Mouse (Mus musculus): Measurements from ENCODE around the gene Macrod1.

Macrod1 gene

DNA sequence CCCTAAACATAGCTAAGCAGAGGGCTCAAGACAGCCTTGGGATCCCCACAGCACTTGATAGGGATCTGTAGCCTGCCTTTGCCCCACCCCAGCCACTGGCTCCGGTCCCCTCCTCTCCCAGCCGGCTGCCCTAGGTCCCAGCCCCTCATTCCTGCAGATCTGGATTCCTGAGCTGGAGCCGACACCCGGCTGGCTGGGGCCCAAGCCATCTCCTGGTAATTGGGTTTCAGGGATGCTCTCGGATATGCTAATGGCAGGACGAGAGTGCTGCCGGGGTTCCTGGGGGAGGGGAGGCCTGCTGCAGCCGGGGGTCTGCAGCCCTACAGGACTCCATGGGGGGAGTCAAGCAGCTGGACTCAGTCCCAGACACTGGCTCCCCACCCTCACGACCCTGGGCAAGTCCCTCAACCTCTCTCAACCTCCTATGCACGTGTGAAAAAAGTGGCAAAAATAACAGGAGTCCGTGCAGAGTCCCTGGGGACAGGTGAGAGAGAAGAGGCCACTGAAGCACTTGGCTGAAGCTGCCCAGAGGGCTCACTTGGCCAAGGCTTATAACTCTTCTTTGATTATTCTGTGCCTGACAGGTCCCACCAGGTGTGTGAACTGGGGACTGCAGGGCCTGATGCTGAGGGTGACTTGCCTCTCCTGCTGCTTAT, 119.6 kb downstream of the Macrod1 start:
- no peak for DNase-seq

DNA sequence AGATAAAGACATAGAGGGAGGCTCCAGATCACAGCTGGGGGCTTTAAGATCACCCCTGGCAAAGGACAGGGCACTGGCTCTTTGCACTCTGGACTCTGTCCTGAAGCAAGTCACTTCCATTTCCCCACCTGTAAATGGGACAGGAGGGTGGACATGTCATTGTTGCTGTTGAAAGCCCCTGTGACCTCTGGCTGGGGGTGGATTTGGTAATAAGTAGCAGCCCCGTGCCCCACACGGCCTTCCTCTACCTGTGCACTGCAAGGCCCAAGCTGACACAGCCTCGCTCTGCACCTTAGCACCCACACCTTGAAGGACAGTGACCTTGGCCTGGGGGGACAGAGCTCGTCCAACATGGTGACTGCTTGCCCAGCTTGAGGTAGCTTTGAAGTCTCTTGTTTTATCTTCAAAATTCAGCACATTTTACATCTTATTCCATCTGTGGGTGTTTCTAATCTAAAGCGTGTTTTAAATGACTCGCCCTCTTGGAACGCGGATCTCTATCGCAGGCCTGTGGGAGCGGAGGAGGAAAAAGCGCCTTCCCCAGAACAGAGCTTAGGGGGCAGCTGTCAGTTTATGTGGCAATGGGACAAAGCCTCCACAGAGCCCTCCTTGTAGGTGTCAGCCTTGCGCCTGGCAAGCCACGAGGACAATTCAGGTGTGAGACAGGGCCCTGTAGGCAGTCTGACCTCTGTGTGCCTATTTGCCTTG, 121.3 kb downstream of the Macrod1 start:
- DNase-seq = no peak

DNA sequence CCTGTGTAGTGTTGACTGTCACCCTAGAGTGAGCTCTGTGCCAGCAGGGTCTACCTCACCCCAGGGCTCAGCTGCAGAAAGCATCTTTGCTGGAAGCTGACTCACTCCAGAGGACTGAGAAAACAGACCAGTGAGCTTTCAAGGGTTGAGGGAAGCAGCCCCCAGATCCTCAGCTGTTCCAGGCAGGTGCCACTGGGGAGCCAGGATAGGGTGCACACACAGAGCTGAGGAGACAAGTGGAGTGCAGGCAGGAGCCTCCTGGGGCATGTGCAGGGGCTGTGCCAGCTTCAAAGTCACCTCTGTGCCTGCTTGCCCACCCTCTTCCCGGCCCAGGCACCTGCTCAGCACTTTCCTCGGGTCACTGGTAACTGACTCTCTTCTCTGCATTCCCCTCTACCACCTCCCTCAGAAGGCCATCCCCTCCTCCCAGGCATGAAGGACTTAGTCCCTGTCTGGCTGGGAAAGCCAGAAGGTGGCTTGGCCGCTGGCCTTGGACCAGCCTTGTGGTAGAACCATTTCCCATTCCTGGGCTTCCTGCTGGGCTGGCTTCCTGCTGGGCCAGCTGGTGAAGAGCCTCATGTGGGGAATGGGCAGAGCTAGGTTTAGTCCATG, 122.3 kb downstream of the Macrod1 start:
- peak; percentile 79 to 90 for DNase-seq

DNA sequence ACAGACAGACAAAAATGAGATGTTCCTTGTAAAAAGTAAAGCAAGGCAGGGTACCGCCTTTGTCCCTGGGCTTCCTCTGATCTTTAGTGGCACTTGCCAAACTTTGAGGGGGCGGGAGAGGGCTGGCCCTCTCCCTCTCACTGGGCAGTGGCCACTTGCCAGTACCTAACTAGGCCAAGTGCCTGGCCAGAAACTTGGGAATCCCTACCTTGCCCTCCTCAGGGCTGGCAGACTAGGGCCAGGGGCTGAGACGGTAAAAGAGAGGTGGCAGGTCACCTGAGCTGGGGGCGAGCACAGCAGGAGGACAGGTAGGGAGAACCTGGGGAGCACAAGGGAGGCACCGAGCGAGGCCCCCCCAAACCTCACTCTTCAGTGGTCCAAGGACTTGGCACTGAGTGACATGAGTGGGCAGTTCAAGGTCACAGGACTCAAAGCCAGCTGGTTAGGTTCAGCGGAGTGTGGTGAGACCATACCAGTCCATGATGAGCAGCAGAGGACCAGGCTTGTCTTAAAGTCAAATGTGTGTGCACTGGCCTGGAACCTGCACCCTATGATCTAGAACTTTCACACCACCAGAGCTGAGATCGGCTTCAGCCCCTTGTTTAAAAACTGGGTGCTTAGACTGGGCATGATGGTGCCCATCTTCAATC, 124.3 kb downstream of the Macrod1 start:
- peak; percentile 83 to 91 for DNase-seq

DNA sequence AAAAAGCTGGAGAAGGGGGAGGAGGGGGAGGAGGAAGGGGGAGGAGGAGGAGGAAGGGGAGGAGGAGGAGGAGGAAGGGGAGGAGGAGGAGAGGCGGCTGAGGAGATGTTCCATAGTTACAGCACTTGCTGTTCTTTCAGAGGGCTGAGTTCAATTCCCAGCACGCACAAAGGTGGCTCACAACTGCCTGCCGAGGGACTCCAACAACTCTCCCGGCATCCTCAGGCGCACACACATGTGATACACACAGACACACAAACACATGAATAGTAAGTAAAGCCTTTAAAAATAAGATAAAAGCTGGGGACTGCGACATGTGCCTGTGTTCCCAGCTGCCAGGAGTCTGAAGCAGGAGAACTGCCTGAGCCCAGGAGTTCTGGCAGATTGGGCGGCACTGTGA, 124.9 kb downstream of the Macrod1 start:
- no peak for DNase-seq

DNA sequence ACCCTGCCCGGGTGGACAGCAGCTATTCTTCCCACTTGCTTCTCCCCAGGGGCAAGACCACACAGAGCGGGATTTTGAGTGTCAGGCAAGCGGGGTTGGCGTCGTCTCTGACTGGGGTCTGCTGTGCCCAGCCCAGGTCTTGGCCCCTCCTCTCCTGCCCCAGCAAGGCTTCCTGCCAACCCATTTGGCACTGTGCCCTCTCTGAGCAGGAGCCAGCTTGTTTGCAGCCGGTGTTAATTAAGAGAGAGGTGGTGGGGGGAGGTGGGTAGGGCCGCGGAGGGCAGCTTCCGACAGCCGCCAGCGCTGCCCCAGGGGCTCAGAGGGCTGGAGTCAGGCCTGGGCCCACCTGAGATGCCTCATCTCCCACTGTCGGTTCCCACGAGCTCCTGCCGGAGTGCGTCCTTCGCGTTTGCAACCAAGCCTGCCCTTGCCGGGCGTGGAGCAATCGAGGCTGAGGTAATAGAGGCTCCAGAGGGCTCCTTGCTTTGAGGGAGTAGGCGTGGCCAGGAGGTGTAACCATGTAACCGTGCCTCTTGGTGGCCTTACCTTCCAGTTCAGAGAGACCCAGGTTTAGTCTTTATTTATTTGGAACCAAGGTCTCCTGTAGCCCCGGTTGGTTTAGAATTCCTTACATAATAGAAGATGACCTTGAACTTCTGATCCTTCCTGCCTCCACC, 125.8 kb downstream of the Macrod1 start:
- DNase-seq = peak; percentile 97

DNA sequence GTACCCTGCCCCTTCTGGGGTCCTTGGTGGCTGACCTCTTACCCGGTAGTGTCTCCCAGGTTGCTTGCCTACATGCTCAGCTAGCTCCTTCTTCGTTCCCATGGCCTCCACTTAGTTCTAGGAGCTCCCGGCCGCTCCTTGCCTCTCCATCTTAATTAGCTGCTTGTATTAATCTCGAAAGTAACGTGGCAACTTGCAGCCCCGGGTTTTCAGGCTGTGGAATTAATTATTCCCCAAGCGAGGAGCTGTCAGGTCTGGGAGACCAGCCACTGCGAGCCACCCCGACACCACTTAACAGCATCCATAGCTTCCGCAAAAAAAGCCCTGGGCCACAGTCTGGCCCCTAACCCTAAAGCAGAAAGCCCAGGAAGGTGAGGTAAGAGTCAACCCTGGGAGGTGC, 126.8 kb downstream of the Macrod1 start:
- no peak for DNase-seq

DNA sequence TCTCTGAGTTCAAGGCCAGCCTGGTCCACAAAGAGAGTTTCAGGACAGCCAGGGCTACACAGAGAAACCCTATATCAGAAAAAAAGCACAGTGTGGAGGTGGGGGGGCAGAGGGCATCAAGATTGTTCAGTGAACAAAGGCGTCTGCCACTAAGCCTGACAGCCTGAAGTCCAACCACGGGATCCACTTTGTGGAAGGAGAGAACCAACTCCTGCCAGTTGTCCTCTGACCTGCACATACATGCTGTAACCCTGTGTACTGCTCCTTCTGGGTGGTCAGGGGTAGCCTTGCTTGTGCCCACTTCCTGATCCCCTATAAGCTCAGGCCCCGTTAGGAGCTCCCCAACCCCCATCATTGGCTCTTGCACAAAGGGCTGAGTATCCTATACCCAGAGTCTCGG, 128.4 kb downstream of the Macrod1 start:
- DNase-seq = no peak

DNA sequence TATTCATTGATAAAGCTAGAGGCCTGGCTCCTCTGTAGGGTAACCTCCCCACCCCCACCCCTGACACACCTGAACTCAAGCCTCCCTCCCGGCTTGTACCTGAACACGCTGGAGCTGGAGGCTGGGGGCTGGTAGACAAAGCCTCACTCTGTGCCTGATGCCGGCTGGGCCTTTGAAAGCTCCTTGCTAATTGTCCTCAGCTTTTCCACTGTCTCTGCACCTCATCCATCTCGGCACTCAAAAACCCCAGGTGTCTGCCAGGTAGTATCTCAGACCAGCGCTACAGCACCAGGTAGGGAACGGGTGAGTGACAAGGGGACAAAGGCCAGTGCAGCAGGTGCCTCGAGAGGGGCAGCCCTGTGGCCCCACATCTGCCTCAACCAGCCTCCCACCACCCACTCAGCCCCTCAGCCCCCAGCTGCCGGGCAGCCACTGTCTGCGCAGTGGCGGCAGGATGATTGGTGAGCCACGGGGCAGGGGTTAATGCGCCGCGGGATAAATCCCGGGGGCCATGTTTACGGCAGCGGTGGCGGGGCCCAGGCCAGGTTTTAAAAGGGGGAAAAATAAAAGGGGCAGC, 129.2 kb downstream of the Macrod1 start:
- DNase-seq = no peak

DNA sequence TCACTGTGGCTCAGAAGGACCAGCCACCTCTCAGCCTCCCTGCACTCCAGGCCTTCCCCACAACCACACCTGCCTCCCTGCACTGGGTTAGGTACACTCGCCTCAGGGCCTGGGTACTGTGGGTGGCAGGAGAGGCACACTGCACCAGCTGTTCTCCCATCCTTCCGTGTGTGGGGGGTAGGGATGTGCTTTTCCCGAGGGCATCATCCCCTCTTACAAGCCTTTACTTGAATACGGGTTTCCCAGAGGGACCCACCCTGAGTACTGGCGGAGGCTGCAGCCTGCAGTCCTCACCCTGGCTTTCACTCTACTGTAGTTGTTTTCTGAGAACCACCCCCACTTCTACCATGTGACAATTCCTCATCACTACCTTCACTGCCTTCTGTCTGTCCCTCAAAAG, 130.5 kb downstream of the Macrod1 start:
- no peak for DNase-seq

DNA sequence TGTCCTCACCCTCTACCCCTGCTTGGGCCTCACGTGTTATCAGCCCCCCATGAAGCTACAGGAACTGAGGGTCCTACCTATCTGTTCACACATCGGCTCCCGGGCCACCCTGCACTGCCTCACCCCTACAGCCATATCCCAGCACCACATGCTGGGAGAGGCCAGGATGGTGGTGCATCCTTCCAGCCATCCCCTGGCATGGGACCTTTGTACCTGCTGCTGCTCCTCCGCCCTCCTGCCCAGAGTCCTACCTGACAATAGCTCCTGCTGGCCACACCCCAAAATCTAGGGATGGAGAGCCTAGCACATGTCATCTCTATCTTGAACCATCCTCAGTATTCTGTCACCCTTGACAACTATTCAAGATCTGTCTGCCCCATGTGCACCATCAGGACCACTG, 132.4 kb downstream of the Macrod1 start:
- no peak for DNase-seq

DNA sequence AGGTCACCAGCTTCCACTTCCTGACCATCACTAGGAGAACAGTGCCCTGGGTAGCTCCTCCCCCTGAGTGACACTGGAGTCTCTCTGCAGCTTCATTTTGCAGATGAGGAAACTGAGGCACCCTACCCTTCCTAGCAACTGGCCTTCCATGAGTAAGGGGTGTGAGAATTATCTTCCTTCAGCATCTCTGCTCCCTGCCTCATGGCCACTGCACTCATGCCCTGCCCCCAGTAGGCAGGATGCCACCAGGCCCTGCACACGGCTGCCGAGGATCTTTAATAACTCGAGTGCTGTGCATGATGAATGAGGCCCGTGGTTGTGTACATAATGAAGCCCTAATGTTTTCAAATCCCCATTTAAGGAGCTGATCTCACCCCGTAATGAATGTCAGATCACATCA, 134.4 kb downstream of the Macrod1 start:
- DNase-seq = no peak

DNA sequence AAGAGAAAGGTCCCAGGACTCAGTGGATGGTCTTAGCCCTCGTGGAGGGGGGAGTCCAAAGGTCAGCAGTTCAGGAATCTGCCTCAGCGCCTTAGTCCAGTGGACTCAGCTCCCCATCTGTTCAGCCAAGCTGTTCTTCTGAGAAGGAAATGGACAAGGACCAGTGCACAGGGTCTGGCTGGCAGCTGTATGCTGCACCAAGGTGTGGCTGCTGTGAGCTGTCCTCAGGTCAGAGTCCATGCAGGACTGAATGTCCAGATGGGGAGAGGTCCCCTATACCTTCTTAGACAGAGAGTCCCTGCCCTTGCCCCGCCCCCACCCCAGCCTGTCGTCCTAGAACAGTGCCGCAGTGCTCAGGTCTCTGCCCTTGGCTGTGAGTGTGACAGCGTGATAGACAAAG, 135.0 kb downstream of the Macrod1 start:
- peak; percentile 89 to 94 for DNase-seq

DNA sequence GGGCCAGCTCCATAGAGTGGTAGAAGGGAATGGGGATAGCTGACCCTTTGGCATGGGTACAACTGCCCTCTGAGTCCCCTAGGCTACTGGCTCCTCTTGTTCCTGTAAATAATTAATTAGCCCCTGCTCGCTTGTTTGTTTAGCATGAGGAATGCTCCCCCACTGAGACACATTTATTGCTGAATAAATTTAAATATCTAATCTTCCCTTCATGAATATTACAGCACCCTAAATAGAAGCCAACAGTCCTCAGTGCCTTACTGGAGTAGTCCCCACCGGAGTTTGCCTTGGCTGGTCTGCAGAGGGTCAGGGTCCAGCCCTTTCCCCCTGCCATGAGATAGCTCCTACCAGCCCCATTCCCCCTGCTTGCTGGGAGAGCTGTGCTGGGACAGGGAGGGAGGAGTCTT, 136.0 kb downstream of the Macrod1 start:
- DNase-seq = peak; percentile 88 to 95

DNA sequence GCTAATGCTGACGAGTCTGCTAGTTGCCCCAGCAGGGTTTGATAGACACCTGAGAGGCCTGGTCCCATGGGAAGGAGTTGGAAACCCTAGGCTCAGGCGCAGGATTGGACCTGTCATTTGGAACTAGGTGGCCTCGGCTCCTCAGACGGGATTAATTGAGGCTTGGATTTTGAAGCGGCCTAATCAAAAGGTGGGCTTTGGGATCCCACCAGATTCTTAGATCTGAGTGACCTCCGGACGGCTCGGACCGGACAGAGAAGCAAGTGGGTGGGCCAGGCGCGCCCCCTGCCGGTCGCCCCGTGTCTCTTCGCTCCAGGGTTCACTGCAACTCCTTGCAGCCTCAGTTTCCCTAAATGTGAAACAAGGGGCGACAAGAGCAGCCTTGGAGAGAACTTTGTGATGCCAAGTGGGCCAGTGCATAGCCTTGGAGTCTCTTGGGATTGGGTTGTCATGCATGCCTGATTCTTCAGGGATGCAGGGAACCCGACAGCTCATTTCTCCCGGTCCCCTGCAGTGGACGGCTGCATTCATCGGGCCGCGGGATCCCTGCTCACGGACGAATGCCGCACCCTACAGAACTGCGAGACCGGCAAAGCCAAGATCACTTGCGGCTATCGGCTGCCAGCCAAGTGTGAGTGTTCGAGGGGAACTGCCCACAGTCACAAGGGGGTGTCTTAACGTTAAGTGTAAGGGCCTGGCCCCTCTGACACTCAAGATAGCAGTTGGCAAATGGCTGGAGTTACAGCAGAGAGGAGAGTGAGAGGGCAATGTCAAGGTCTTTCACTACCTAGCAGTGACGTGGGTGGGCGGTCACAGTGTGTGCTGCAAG, 139.5 kb downstream of the Macrod1 start:
- DNase-seq = peak; percentile 69 to 74

DNA sequence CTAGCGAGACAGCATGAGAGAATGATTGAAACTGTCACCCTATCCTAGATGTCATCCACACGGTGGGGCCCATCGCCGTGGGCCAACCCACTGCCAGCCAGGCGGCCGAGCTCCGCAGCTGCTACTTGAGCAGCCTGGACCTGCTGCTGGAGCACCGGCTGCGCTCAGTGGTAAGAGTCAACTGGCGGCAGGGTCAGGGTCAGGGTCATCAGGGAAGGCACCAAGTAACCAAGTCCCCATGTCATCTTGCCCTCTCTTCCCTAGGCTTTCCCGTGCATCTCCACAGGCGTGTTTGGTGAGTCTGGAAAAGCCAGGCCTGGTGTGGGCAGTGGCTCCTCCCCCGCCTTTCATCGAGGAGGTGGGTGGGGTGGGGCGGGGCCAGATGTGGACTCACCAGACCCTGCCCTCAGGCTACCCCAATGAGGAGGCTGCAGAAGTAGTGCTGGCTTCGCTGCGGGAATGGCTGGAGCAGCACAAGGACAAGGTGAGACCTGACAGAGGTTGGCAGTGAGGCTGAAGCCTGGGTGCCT, 140.2 kb downstream of the Macrod1 start:
- peak; percentile 62 to 71 for DNase-seq

DNA sequence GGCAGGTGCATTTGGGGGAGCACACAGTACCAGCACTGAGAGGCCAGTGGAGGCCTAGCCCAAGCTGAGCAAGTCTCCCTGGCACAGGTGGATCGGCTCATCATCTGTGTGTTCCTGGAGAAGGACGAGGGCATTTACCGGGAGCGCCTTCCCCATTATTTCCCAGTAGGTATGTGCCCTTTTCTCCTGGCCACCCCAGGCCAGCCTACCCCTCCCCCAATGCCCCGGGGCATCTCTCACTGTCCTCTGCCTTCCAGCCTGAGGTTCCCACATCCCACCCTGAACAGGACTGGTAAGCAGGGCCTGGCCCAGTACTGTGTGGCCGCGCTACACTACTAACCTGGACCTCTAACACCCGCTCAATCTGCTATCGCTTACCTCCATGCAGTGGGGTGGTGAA, 140.8 kb downstream of the Macrod1 start:
- DNase-seq = no peak

DNA sequence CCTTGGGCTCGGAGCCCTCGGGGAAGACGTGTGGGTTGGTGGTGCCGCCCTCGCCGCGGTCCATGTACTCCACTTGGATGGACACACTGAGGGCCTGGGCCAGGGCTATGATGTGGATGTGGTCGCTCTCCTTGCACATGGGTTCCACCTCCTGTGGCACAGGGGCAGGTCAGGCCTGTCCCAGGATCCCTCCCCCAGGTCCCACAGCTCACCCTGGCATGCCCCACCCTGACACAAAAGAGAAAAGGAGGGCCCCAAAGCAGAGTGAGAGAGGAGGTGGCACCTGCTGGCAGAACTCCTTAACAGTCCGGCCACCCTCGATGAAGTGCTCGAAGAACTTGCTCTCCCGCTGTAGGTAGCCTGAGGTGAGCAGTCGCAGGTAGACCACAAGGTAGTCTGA, 142.5 kb downstream of the Macrod1 start:
- no peak for DNase-seq

DNA sequence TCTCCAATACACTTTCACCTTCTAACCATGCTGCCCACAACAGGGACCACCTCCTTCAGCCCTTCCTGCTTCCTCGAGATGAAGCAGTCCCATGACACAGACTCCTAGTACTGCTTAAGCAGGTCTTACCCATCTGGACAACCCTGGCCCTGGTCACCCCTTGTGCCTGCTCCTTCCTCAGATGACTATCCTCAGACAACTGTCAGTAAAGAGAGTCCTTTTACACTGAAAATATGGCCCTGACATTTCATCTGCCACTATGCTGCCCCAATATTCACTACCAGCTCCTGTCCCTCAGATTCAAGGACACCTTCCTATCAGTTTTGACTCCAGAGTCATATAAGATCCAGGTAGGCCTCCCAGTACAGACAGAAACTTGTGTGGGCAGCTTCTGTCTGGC, 143.8 kb downstream of the Macrod1 start:
- DNase-seq = no peak

DNA sequence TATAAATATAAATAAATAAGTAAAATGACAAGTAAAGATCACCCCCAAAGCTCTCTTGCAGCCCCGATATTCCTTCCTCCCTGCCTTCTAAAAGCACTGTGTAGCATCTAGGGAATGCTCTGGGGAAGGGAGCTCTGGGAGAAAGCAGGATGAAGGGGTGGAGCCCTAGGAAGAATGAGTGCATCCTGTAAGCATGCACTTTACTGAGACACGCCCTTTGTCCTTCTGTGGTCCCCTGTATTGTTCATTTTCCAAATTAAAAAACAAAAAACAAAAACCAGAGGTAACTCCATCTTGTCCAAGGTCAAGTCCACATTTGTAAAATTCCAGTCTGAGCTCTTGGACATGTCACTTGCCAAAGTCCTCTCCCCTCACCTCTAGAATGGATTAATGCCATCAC, 148.3 kb downstream of the Macrod1 start:
- no peak for DNase-seq

DNA sequence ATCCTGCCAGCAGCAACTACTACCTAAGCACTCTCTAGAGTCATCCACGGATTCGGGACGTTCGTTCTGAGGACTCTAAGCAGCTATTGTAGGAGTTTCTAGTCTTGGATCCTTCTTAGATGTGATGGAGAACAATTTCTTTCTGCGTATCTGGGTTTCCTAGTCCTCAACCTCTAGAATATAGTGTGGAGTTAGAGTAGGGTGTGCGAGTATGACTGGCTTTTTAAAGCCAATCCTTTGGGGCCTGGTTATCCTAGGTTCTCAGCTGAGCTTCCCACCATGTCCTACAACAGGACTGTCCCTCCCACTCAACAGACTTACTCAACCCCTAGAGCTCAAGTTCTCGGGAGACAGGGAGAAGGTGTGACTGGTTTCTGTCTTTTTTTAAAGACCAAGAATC, 148.7 kb downstream of the Macrod1 start:
- DNase-seq = no peak

Measured in kidney, adult 8-10 months (tissue).